26 mouse cellular contexts compared by ENCODE assay signal in genomic region chr2:141886694-141887474, GRCm38 (mm10).
A peak's percentile ranks its signal among the peaks of the same experiment; 100 is the strongest.
DNase-seq lines count a peak whose midpoint lies in the region; ATAC-seq lines count a peak whose summit lies in the region.
"Had no signal": no experiment of that assay in that cellular context is flagged by ENCODE, and none has a peak within 500 bp of the region (broad histone marks: within the 10 kb centered on the region; RNA-seq: fewer than 3 reads in every experiment).

No protein-coding gene starts in this region.

- H3K36me3 ChIP-seq in kidney, embryonic 14.5 days (ENCODE audit: control insufficient read depth, insufficient read depth, low read length): no peaks in the 10 kb centered on the region
- no peaks in the 10 kb centered on the region for H3K36me3 ChIP-seq in midbrain, embryonic 11.5 days (ENCODE audit: control insufficient read depth, insufficient read depth, low read length)
- no peaks in the 10 kb centered on the region for H3K36me3 ChIP-seq in midbrain, embryonic 13.5 days
- no peaks in the 10 kb centered on the region for H3K36me3 ChIP-seq in embryonic facial prominence, embryonic 11.5 days (replicated peaks; ENCODE audit: control insufficient read depth, insufficient read depth, low read depth, low read length)
- H3K36me3 ChIP-seq: embryonic facial prominence, embryonic 13.5 days; limb, embryonic 13.5 days; liver, embryonic 13.5 days; midbrain, embryonic 10.5 days; neural tube, embryonic 12.5 days; stomach, embryonic 15.5 days had no signal

- H3K4me2 ChIP-seq in kidney, embryonic 14.5 days (replicated peaks; ENCODE audit: low read depth, low read length): no peak overlapping the region
- no peak overlapping the region for H3K4me2 ChIP-seq in midbrain, embryonic 11.5 days
- no peak overlapping the region for H3K4me2 ChIP-seq in midbrain, embryonic 13.5 days (replicated peaks)
- no peak overlapping the region for H3K4me2 ChIP-seq in embryonic facial prominence, embryonic 11.5 days (ENCODE audit: low read depth, low read length)
- H3K4me2 ChIP-seq: embryonic facial prominence, embryonic 13.5 days; forebrain, embryonic 13.5 days; heart, embryonic 11.5 days; limb, embryonic 13.5 days; liver, embryonic 13.5 days; neural tube, embryonic 12.5 days; stomach, embryonic 15.5 days had no signal

- H3K27me3 ChIP-seq in kidney, embryonic 14.5 days (ENCODE audit: control insufficient read depth, insufficient read depth, low read length): no peaks in the 10 kb centered on the region
- H3K27me3 ChIP-seq in midbrain, embryonic 11.5 days (ENCODE audit: control insufficient read depth, insufficient read depth, low read length): no peaks in the 10 kb centered on the region
- H3K27me3 ChIP-seq in midbrain, embryonic 13.5 days: no peaks in the 10 kb centered on the region
- no peaks in the 10 kb centered on the region for H3K27me3 ChIP-seq in embryonic facial prominence, embryonic 11.5 days (ENCODE audit: control insufficient read depth, insufficient read depth, low read length)
- H3K27me3 ChIP-seq: embryonic facial prominence, embryonic 13.5 days; forebrain, embryonic 13.5 days; limb, embryonic 13.5 days; liver, embryonic 13.5 days; neural tube, embryonic 12.5 days; stomach, embryonic 15.5 days had no signal

- no peak overlapping the region for H3K27ac ChIP-seq in kidney, embryonic 14.5 days (ENCODE audit: low read depth, low read length)
- no peak overlapping the region for H3K27ac ChIP-seq in midbrain, embryonic 11.5 days (ENCODE audit: low read depth, low read length)
- no peak overlapping the region for H3K27ac ChIP-seq in midbrain, embryonic 13.5 days
- no peak overlapping the region for H3K27ac ChIP-seq in embryonic facial prominence, embryonic 11.5 days (replicated peaks; ENCODE audit: low read depth, low read length)
- H3K27ac ChIP-seq: embryonic facial prominence, embryonic 13.5 days; forebrain, embryonic 13.5 days; hindbrain, postnatal 0 days; limb, embryonic 13.5 days; liver, embryonic 13.5 days; macrophage; midbrain, embryonic 10.5 days; neural tube, embryonic 12.5 days; stomach, embryonic 15.5 days had no signal

- no peak overlapping the region for H3K9ac ChIP-seq in kidney, embryonic 14.5 days (ENCODE audit: low read depth, low read length)
- no peak overlapping the region for H3K9ac ChIP-seq in midbrain, embryonic 11.5 days (ENCODE audit: low read length)
- H3K9ac ChIP-seq in midbrain, embryonic 13.5 days (replicated peaks): no peak overlapping the region
- H3K9ac ChIP-seq in embryonic facial prominence, embryonic 11.5 days (replicated peaks; ENCODE audit: low read length): no peak overlapping the region
- H3K9ac ChIP-seq: embryonic facial prominence, embryonic 13.5 days; forebrain, embryonic 13.5 days; limb, embryonic 13.5 days; liver, embryonic 13.5 days; neural tube, embryonic 12.5 days; stomach, embryonic 15.5 days had no signal

- no peaks in the 10 kb centered on the region for H3K9me3 ChIP-seq in kidney, embryonic 14.5 days (ENCODE audit: control insufficient read depth, low read length)
- no peaks in the 10 kb centered on the region for H3K9me3 ChIP-seq in midbrain, embryonic 11.5 days (ENCODE audit: control insufficient read depth, low read length)
- H3K9me3 ChIP-seq in midbrain, embryonic 13.5 days: no peaks in the 10 kb centered on the region
- H3K9me3 ChIP-seq in embryonic facial prominence, embryonic 11.5 days (replicated peaks; ENCODE audit: control insufficient read depth, low read length): no peaks in the 10 kb centered on the region
- H3K9me3 ChIP-seq: embryonic facial prominence, embryonic 13.5 days; forebrain, embryonic 13.5 days; limb, embryonic 13.5 days; liver, embryonic 13.5 days; midbrain, embryonic 10.5 days; neural tube, embryonic 12.5 days; stomach, embryonic 15.5 days had no signal

- 28% methylated on average over 11 of the region's 11 CpGs for WGBS in kidney, embryonic 14.5 days
- WGBS in midbrain, embryonic 11.5 days: 70% methylated on average over 11 of the region's 11 CpGs
- 69% methylated on average over 11 of the region's 11 CpGs for WGBS in midbrain, embryonic 13.5 days
- WGBS in embryonic facial prominence, embryonic 11.5 days: 64% methylated on average over 11 of the region's 11 CpGs

- ATAC-seq in kidney, embryonic 14.5 days (ENCODE audit: low FRiP score, low TSS enrichment): peak; percentile 93
- ATAC-seq in midbrain, embryonic 11.5 days (ENCODE audit: low FRiP score): no peak
- no peak for ATAC-seq in midbrain, embryonic 13.5 days
- ATAC-seq in embryonic facial prominence, embryonic 11.5 days (replicated peaks; ENCODE audit: insufficient number of reproducible peaks, low FRiP score, low TSS enrichment, low read depth): no peak; the same call in 1 of the 2 replicates
- ATAC-seq: forebrain, embryonic 13.5 days; hindbrain, postnatal 0 days; intestine, embryonic 16.5 days had no signal

- no peak for DNase-seq in kidney, adult 18-20 months
- DNase-seq in midbrain, embryonic 11.5 days (ENCODE audit: low spot score, missing footprints): peak; percentile 33
- DNase-seq in embryonic facial prominence, embryonic 11.5 days (ENCODE audit: low spot score): peak; percentile 37
- DNase-seq in cerebellum, adult 18-20 months: no peak
- no peak for DNase-seq in gastrocnemius, postnatal 36 days
- DNase-seq: adrenal gland, postnatal 14 days; cerebellum, adult 8-10 months; cerebellum, postnatal 36 days; heart, adult 11 months; kidney, postnatal 25 days; layer of hippocampus, postnatal 36 days; liver, embryonic 13.5 days; retina, postnatal 1 day; thymus, postnatal 25 days had no signal

- H3K4me1 ChIP-seq in kidney, embryonic 14.5 days (ENCODE audit: control insufficient read depth, insufficient read depth, low read length): peaks cover 4% of the 10 kb centered on the region; the same call in 1 of the 2 replicates
- H3K4me1 ChIP-seq in midbrain, embryonic 11.5 days (ENCODE audit: control insufficient read depth, insufficient read depth, low read length): no peaks in the 10 kb centered on the region
- H3K4me1 ChIP-seq in midbrain, embryonic 13.5 days (replicated peaks): no peaks in the 10 kb centered on the region
- H3K4me1 ChIP-seq in embryonic facial prominence, embryonic 11.5 days (ENCODE audit: control insufficient read depth, insufficient read depth, low read length): no peaks in the 10 kb centered on the region
- H3K4me1 ChIP-seq: forebrain, embryonic 13.5 days; liver, embryonic 13.5 days; neural tube, embryonic 12.5 days; stomach, embryonic 15.5 days had no signal

- no peak overlapping the region for H3K4me3 ChIP-seq in kidney, embryonic 14.5 days (ENCODE audit: low read length)
- no peak overlapping the region for H3K4me3 ChIP-seq in midbrain, embryonic 11.5 days (ENCODE audit: low read depth, low read length)
- no peak overlapping the region for H3K4me3 ChIP-seq in midbrain, embryonic 13.5 days (replicated peaks)
- no peak overlapping the region for H3K4me3 ChIP-seq in embryonic facial prominence, embryonic 11.5 days (ENCODE audit: low read depth, low read length)
- H3K4me3 ChIP-seq: embryonic facial prominence, embryonic 13.5 days; forebrain, embryonic 13.5 days; limb, embryonic 13.5 days; liver, embryonic 13.5 days; midbrain, embryonic 10.5 days; neural tube, embryonic 12.5 days; stomach, embryonic 15.5 days had no signal

- intact Hi-C loops in gastrocnemius, postnatal 36 days (cut with DNase I): no loop called here

Comparison
In these comparisons a context has a peak if more than half of its experiments do, and no peak if none do; other contexts are left out.
1. DNase-seq: peak in midbrain, embryonic 11.5 days (single experiment) and embryonic facial prominence, embryonic 11.5 days (single experiment); none in kidney, adult 18-20 months (single experiment), cerebellum, adult 18-20 months (0 of 2) and gastrocnemius, postnatal 36 days (0 of 2).